Mouse (Mus musculus) liver, embryonic 14.5 days (tissue): ENCODE results near the gene Rnf111. TPM values are rescaled to one million over a fixed set of nuclear protein-coding genes. Genes with fewer than 3 reads are reported as not detected.
A peak's percentile ranks its signal among the peaks of the same experiment; 100 is the strongest.

Source experiments
- ATAC-seq: fragments of 200-750 bp; cut with Nextera tagmentation; 2 replicates; pipeline ENCODE4 v1.8.0; 2017; ENCODE audit warnings: moderate number of reproducible peaks, mild to moderate bottlenecking, moderate library complexity; ENCODE audit not compliant: insufficient read depth
- DNase-seq, 3 experiments: peaks; one replicate each; pipeline ENCODE4 v3.0.0-alpha.2; 2012 to 2013; ENCODE audit warnings: low read depth in 3 of 3, low spot score in 3 of 3
- H3K27ac ChIP-seq: fragments of 300-500 bp; sonication (generic); 2 replicates; pipeline ENCODE4 v1.5.1; 2014; ENCODE audit warnings: moderate library complexity, mild to moderate bottlenecking, control low read depth, inconsistent platforms
- H3K27me3 ChIP-seq: fragments of 300-500 bp; sonication (generic); 2 replicates; pipeline ENCODE4 v1.6.1; 2014; ENCODE audit warnings: mild to moderate bottlenecking, low read length, moderate library complexity; ENCODE audit not compliant: control insufficient read depth, insufficient read depth
- H3K36me3 ChIP-seq: fragments of 300-500 bp; sonication (generic); replicated peaks from 2 replicates; pipeline ENCODE4 v1.6.1; 2014; ENCODE audit warnings: low read depth; ENCODE audit not compliant: control insufficient read depth, insufficient read depth
- H3K4me1 ChIP-seq, 2 experiments: fragments of 200-500 bp in 1 of 2; fragments of 300-500 bp in 1 of 2; sonication (generic) in 1 of 2; replicated peaks; 2 replicates each; pipeline ENCODE4 v1.6.1; 2012 to 2014; ENCODE audit warnings: antibody characterized with exemption in 1 of 2, inconsistent platforms in 1 of 2, low read length in 1 of 2; ENCODE audit not compliant: control insufficient read depth in 2 of 2, insufficient read depth in 2 of 2
- H3K4me2 ChIP-seq: fragments of 300-500 bp; sonication (generic); 2 replicates; pipeline ENCODE4 v1.6.1; 2014; ENCODE audit warnings: low read depth, mild to moderate bottlenecking, control low read depth, moderate library complexity
- H3K4me3 ChIP-seq, 2 experiments: fragments of 200-500 bp in 1 of 2; fragments of 300-500 bp in 1 of 2; sonication (generic) in 1 of 2; 2 replicates each; pipeline ENCODE4 v1.5.1; 2012 to 2014; ENCODE audit warnings: low read depth in 2 of 2, low read length in 2 of 2, mild to moderate bottlenecking in 2 of 2, control low read depth in 1 of 2, inconsistent platforms in 1 of 2, moderate library complexity in 1 of 2; ENCODE audit not compliant: insufficient read depth in 1 of 2
- H3K9ac ChIP-seq: fragments of 300-500 bp; sonication (generic); replicated peaks from 2 replicates; pipeline ENCODE4 v1.6.1; 2014; ENCODE audit warnings: mild to moderate bottlenecking, control low read depth, moderate library complexity
- H3K9me3 ChIP-seq: fragments of 300-500 bp; sonication (generic); 2 replicates; pipeline ENCODE4 v1.6.1; 2016; ENCODE audit warnings: low read length, mixed read lengths; ENCODE audit not compliant: control insufficient read depth
- CTCF ChIP-seq: IDR thresholded peaks from 2 replicates; pipeline ENCODE4 v1.5.1; 2016; ENCODE audit warnings: antibody characterized with exemption, low read depth, control low read depth
- EP300 ChIP-seq: IDR thresholded peaks from 2 replicates; pipeline ENCODE4 v1.6.1; 2016; ENCODE audit warnings: antibody characterized with exemption, low read depth
- WGBS: fragments of 180-500 bp; shearing (Covaris S2); extraction: QIAGEN DNeasy Blood & Tissue Kit; methylation state at CpG from one replicate; pipeline ENCODE4 v1.1.7; 2014; ENCODE audit not compliant: insufficient replicate concordance; 5-methylcytosine and 5-hydroxymethylcytosine counted together
- polyA plus RNA-seq, 2 experiments: library from polyadenylated mRNA; depleted of rRNA in 1 of 2; stranded (reverse) in 1 of 2; unstranded in 1 of 2; fragments of >200 nt; fragmentation: Nextera tagmentation in 1 of 2; extraction: Ambion mirVana in 1 of 2; gene quantifications; 2 replicates each; pipeline versions ENCODE4 v1.2.1 to v1.2.3; 2012 to 2014

Rnf111 gene
- polyA plus RNA-seq, 2 experiments = 6.1 to 8.3 TPM

- 25% methylated on average over 10 of the region's 10 CpGs for WGBS
- Histone ChIP-seq H3K9ac (peak overlapping the region; percentile 97), H3K27me3 (no peaks in the 10 kb centered on the region; the same call in 1 of the 2 replicates), H3K36me3 (no peaks in the 10 kb centered on the region), H3K9me3 (no peaks in the 10 kb centered on the region), H3K4me3 (peak overlapping the region; percentile 86 to 99), H3K4me1 (peaks cover 3 to 8% of the 10 kb centered on the region in 2 experiments), H3K4me2 (peak overlapping the region; percentile 80), H3K27ac (peak overlapping the region; percentile 87)
- DNase-seq (no peak), ATAC-seq (no peak)
- TF ChIP-seq CTCF (no peak), EP300 (no peak)
Measured at GRCm38 (mm10) chr9:70502284-70503014, 1.1 kb downstream of the Rnf111 start.

- Histone ChIP-seq H3K27ac (no peak overlapping the region), H3K9me3 (no peaks in the 10 kb centered on the region), H3K27me3 (no peaks in the 10 kb centered on the region), H3K4me3 (no peak overlapping the region), H3K4me1 (peaks cover 14 to 15% of the 10 kb centered on the region in 2 experiments), H3K4me2 (no peak overlapping the region), H3K9ac (no peak overlapping the region), H3K36me3 (0 out of 2 replicates have a peak, but pooled peaks cover 2% of the 10 kb centered on the region)
- DNase-seq (no peak), ATAC-seq (no peak)
- no peak for TF ChIP-seq EP300
Measured at GRCm38 (mm10) chr9:70496990-70497389, 6.5 kb downstream of the Rnf111 start.

- Histone ChIP-seq H3K4me3 (no peak overlapping the region), H3K36me3 (peaks cover 2% of the 10 kb centered on the region; the same call in 1 of the 2 replicates), H3K9ac (no peak overlapping the region), H3K27me3 (no peaks in the 10 kb centered on the region), H3K9me3 (no peaks in the 10 kb centered on the region), H3K4me1 (peaks cover 15 to 17% of the 10 kb centered on the region in 2 experiments), H3K27ac (no peak overlapping the region), H3K4me2 (peak overlapping the region; percentile 11)
- WGBS = 29% methylated on average over 2 of the region's 2 CpGs
- no peak for TF ChIP-seq CTCF
- 0 out of 2 replicates have a peak, but pooled peaks have one; percentile 14 for TF ChIP-seq EP300
- DNase-seq (no peak), ATAC-seq (peak; percentile 60; the same call in 1 of the 2 replicates)
Measured at GRCm38 (mm10) chr9:70493038-70493437, 10.5 kb downstream of the Rnf111 start.

GRCm38 (mm10) chr9:70491176-70491575 is 12.3 kb downstream of the Rnf111 start:
- 60% methylated on average over 1 of the region's 1 CpGs for WGBS
- no peak for ATAC-seq
- Histone ChIP-seq H3K4me2 (no peak overlapping the region), H3K4me3 (no peak overlapping the region), H3K27me3 (no peaks in the 10 kb centered on the region), H3K27ac (no peak overlapping the region), H3K4me1 (peaks cover 12 to 15% of the 10 kb centered on the region in 2 experiments), H3K9ac (no peak overlapping the region), H3K9me3 (no peaks in the 10 kb centered on the region), H3K36me3 (peaks cover 2% of the 10 kb centered on the region; the same call in 1 of the 2 replicates)
- TF ChIP-seq CTCF (no peak), EP300 (no peak)
- DNase-seq = no peak

GRCm38 (mm10) chr9:70487401-70487800 is 16.1 kb downstream of the Rnf111 start:
- WGBS = 70% methylated on average over 2 of the region's 2 CpGs
- Histone ChIP-seq H3K9me3 (no peaks in the 10 kb centered on the region), H3K27ac (no peak overlapping the region), H3K4me1 (peaks cover 2 to 5% of the 10 kb centered on the region in 2 experiments), H3K4me2 (no peak overlapping the region), H3K4me3 (no peak overlapping the region), H3K27me3 (no peaks in the 10 kb centered on the region), H3K36me3 (no peaks in the 10 kb centered on the region; the same call in 1 of the 2 replicates), H3K9ac (no peak overlapping the region)
- DNase-seq (no peak), ATAC-seq (no peak)
- TF ChIP-seq EP300 = no peak
- TF ChIP-seq CTCF = no peak
